Mouse (Mus musculus) spleen, embryonic (tissue): ENCODE measurements around the gene Mindy4.

ENCODE experiments used
- CTCF ChIA-PET: fragments of 350-600 bp; sonication (Branson Sonifier 250); formaldehyde crosslinking; loops from one replicate; lab custom pipeline; 2022; lab: Charles Lee

Gene Mindy4

DNA sequence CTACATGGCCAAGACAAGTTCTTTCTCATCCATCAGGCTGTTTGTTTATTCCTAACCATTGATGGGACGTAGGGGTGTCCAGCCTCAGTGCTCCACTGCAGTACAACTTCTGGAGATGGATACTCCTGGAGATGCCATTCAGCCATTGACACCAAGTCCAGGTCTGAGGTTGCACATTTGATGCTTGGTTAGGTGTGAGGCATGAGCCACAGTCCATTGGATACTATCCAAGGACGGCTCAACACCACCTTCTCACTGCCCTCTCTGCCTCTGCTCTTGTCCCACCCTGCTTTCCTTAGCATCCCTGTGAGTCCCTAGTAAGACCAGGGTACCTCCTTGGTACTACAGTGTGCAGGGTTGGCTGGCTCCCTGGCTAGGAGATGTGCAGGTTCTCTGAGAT, 96.7 kb downstream of the Mindy4 start:
- CTCF ChIA-PET, result no interaction called here

DNA sequence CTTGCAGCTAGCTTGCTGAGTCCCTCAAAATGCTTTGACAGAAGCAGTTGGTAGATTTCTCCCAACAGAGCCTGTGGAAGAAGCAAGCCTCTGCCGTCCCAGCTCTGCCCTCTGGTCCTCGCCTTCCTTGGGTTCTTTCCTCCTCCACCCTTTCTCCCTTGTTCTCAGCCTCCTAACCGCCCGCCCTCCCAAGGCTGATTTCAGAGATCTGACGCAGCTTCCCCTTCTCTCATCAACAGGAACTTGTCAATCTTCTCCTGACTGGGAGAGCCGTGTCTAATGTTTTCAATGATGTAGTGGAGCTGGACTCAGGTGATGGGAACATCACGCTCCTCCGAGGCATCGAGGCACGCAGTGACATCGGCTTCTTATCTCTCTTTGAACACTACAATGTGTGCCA, 97.5 kb downstream of the Mindy4 start:
- CTCF ChIA-PET, result interaction anchor here (0.6 kb wide), 1 partner anchor 43 kb away, joined by 3 read pairs; no protein-coding TSS in a partner anchor

DNA sequence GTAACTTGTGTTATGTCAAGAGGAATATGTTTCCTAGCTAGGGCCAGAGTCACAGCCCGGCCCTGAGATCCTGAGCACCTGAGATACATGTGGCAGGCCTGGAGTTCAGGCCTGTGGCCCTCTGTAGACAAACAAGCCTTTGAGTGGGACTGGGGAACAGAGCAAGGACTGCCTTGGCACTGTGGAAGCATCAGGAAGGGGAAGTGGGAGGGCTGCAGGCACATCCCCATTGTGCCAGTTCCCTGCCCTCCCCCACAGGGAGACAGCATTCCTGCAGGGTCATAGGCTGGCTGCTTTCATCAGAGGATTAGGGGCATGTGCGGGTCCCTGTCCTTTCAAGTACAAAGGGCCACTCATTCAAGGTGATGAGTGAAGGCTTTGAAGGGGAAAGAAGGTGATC, 107.0 kb downstream of the Mindy4 start:
- CTCF ChIA-PET, result no interaction called here

DNA sequence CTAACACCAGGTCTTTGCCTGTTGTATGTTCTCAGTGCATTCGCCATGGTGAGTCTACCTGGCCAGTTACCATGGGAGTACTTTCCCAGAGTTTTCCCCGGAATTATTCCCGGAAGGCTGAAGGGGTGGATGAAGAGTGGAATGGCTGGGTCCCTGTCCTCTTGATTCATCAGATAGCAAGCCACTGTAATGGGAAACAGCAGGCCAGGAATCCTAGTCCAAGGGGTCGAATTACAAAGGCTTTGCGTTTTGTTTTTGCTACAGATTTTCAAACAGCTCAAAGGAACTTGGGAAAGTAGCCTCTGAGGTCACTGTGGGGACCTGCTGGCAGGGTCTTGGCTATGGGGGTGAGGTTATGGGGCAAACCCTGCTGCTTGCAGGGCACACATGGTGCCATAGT, 108.8 kb downstream of the Mindy4 start:
- CTCF ChIA-PET, result no interaction called here

DNA sequence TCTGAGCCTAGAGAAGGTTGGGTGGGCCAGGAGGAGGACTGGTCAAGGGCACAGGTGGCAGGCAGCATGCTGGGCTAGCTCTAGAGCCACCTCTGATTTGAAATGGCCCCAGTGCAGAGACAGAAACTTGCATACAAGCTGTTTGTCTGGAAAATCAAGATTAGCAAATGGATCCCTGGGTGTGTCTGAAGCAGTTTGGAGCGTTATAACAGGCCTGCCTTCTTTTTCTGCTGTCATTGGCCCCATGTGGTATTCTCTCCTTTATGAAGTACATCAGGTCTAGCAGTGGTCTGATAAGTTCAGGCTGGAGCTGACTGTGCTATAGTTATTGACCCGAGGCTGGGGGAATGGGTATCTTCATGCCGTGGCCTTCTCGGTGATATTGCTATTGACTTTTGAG, 110.7 kb downstream of the Mindy4 start:
- CTCF ChIA-PET, result no interaction called here

DNA sequence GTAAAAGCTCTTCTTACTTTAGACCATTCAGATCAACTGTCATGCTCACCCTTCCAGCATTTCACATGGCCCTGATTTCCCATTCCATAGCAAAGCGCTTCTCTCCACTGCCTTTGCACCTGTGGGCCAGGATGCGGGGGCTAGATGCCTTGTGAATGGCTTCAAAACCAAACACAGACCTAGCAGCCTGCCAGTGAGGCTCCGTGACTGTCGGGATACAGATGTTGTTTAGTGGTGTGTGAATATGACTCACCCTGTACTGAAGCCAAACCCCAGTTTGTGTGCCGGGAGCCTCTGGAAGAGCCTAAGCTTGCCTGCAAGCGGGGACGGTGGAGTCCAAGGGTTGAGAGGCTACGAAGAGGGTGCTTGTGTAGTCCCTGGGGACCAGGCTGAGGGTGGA, 111.4 kb downstream of the Mindy4 start:
- CTCF ChIA-PET, result no interaction called here

DNA sequence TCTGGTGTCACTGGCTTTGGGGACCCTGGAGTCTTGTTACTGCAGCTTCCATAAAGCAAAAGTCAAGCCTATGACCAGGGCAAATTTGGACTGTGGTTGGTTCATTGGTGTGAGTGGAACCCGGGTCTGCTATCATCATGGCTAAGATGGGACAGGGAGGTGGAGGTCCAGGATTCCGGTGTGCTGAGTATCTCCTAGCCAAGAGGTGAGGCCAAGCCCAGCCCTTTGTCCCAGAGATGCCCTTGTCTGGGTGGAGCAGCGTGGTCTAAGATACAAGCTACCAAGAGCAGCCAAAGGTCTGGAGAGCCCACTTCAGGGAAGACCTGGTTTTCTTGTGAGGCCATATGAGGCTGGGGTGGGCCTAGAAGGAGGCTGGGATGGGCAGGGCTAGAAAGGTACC, 115.4 kb downstream of the Mindy4 start:
- CTCF ChIA-PET, result no interaction called here

DNA sequence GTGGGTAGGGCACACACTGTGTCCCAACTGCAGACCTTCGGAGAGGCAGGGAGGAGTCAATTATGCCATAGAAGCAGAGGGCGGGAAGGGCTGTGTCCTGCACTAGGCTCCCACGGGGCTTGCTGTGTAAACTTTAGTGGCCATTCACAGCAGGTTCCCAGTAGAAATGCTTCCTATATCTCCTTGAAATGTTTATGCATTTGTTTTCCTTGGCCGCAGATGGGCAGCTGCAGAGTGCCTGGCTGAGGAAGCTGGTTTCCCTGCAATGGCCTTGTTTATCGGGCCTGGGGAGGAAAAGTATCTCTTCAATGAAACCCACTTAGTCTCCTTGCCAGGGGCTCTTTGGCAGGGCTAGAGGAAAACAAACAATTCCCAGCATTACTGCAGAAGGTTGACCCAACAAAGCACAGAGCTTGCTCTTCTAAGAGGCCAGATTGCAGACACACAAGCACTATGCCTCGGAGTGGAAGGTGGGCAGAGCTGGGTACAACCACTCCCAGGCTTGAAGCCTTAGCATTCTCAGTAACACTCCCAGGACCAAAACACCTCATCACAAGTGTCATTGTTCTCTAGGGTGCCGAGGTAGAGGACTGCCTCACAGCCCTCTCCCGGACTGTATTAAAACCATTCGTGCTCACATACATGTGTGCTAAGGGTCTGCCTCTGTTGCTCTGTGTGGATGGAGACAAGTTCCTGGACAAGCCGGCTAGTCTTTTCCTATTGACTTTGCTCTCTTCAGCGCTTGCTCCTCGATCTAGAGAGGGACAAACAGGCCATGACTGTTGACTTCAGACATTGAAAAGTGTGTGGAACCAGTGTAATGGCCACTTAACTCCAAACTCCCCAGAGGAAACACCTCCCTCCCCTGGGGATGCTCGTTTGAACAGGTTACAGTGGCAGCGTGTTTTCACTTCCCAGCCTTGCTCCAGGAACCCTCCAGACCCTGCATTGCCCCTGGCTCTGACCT, 116.7 kb downstream of the Mindy4 start:
- CTCF ChIA-PET, result no interaction called here

DNA sequence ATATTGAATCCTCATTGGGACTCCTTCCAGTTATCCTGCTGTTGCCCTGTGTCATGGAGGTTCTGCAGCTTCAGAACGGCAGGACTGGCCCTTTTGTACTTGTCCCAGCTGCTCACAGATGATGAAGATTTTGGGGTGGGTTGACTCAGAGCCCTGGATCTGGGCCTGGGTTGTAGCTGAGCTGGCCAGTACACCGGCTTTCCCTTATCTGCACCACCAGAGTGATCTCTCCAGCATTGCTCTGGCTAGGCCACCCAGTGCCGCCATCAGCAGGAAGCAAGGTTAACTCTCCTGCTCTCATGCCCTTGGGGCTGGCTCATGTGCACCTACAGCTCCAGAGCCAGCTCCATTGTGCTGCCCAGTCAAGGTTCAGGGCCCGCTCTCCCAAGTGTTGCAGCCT, 117.7 kb downstream of the Mindy4 start:
- CTCF ChIA-PET, result no interaction called here

DNA sequence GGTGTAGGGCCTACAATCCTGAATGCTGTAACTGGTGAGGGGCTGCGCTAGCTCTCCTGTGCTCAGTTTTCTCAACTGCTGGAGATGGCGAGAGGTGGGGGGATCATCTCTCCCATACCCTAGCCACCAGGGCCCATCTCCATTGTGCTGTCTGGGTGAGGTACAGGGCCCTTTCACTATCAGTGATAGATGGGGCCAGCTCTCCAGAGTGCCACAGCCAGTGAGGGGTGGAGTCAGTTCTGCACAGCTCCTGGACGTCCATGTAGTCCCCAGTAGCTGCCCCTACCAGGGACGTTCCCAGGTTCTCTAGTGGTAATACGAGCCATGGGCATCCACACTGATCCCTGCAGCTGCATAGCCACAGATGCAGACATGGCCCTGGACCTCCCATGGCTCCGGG, 118.3 kb downstream of the Mindy4 start:
- CTCF ChIA-PET, result no interaction called here

DNA sequence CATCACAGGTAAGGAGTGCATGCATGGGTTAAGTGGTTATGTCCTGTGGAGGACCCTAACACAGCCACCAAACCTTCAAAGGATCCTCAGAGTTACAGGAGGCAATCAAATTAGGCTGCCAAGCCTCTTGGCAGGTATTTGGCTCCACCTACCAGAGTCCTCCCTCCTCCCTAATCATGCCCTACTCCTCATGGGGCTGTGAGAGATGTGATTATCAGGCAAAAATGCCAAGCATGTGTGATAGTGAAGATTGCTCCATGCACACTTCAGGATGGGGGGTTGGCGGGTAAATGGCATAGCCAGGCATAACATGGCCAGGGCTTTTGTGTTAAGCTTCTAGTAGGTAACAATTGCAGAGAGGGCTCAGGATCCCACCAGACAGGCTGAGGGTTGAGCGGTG, 119.8 kb downstream of the Mindy4 start:
- CTCF ChIA-PET, result no interaction called here

DNA sequence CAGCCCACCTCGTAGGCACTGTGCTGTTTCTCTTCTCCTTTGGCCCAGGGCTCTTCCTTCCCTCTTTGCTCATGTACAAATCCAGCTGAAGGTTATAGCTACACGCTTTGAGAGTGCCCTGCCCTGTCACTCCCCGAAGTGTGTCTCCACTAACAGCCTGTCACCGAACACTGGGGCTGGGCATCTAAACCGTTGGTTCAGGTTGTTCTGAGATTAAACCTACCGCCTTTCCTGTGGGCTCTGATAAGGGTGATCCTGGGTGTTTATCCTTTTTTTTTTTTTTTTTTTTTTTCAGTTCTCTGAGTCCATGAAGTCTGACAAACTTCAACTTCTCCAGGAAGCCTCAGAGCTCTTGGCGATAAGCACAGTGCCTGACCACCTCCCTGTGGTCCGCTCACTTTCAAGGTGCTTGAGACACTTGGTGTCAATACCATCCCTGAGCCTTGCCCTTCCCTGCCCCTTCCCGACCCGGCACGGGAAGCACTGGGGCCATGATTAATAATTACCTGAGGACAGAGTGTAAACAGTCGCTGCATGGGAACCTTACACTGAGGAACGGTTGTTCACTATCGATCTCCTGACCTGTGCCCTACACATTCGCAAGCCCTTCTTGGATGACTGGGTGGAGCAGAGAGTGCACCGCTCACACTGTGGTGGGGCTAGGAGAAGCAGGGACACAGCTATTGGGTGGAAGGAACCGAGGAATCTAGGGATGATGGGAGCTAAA, 120.9 kb downstream of the Mindy4 start:
- CTCF ChIA-PET, result no interaction called here

DNA sequence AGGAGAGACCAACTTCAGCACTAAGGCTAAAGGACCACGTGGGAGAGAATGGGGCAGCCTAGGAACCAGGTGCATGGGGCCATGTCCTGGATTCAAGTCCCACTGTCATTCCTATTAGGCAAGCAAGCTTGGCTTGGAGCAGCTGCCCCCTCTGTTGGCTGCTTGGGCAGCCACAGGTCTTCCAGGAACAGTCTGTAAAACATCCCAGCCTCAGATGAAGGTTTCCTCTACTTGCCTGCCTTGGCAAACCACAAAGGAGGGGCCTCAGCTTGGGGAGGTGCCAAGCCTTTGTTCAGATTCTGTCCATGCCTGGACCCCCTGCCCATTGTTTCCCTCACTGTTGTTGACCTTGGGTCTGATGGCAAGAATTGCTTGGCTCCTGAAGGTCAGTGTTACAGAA, 121.6 kb downstream of the Mindy4 start:
- CTCF ChIA-PET, result no interaction called here

DNA sequence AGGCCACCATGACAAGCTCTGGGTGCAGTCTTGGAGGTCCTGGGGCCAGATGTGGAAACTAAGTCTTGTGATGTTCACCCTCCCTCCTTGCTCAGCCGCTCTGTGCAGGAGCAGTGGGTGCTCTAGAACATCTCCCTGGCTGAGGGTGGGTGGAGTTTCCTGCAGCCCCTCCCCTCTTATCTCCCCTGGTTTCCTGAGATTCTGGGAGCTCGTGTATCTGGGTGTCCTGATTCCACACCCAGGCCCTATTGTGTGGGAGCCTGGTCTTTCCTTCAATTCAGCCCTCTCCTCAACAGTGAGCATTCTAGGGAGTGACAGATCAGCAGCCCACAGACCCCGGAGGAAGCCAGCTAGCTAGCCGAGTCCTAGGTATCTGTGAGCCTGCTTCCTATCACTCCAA, 123.1 kb downstream of the Mindy4 start:
- CTCF ChIA-PET, result no interaction called here

DNA sequence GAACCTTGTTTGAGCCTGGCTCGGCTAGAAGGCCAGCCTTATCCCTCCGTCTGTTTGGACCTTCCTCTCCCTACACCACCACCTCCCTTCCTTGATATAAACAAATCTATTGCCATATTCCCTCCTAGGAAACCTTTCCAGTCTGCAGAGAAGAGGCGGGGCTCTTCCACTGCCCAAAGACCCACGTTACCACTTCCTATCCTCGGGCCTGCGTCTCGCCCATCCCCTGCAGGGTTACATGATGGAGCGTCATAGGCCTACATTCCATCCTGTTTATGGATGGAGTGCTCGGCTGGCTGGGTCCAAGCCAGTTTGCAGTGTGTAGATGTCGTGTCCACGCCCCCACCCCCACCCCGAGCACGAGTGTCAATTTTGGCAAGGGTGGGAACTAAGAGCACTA, 124.1 kb downstream of the Mindy4 start:
- CTCF ChIA-PET, result no interaction called here

DNA sequence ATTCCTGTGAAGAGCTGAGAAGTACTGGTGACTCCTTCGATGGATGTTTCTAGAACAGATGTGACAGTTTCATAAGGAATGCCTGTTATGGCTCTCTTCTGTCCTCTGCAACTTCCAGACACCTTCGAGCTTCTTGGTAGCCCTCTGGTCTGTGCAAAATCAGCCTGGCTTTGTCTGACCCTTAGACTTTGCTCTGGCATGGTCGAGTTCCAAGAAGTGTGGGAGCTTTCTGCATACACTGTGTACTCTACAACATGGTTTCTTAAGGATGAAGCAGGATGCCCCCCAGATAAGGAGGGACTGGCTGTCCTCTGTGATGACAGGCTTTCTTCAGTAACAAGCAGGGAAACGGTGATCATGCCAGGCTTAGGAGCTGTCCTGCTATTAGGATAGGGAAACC, 125.0 kb downstream of the Mindy4 start:
- CTCF ChIA-PET, result no interaction called here

DNA sequence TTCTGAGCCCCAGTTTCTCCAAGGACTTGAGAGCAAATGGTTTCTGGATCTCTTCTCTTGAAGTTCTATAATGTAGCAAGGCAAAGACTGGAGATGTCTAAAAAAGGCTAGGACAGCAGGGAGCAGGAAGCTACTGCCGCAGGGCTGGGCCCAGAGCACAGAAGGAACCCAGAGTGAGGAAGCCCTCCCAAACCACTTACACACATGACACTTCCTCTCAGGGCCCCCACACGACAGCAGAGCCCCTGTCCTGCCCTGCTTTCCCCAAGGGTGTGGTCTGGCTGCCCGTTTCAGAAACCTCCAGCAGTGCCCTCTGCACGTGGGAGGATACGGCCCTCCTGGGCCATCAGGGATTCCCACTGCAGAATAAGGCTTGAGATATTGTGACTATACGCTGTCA, 128.1 kb downstream of the Mindy4 start:
- CTCF ChIA-PET, result no interaction called here

DNA sequence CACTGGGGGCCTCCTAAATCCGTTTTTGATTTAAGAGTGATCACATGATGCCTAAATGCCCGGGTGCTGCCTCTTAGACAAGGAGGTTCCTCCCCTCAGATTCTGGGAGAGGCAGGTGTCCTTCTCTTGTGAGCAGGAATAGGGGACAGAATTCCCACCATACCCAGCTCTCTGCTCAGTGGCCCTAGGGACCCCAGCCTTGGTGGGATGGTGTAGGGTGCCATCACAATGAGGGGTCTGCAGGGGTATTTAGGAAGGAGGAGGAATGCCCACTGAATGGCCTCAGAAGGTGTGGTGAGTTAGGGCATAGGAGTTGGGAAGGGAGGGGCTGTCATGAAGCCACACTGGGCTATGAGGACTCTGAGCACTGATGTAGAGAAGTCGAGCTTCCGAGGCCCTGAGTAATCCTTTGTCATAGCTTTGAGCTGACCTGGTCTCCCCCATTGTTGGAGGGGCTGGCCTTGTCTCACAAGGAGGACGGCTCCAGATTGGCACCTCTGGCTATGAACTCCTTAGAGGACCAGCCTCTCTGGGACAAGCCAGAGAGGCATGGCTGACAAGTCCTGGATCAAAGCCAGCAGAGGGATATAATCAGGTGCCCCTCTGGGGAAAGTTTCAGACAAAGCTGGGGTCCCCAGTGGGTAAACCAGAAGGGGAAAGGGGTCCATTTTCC, 129.1 kb downstream of the Mindy4 start:
- CTCF ChIA-PET, result no interaction called here

DNA sequence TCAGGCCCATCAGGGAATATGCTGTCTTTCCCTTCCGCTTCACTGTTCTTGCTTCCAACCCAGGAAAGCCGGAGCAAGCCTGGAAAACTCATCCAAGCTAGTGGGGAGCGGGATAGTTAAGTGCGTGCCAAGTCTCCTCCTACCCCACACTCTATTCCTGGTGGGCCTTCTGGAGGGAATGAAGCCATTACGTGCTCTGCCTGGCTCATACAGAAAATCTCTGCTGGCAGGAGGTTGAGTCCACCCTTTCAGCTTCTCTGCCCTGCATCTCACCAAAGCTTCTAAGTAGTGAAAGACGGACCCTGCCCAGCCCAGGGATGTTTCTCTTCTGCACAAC, 129.6 kb downstream of the Mindy4 start:
- CTCF ChIA-PET, result no interaction called here

DNA sequence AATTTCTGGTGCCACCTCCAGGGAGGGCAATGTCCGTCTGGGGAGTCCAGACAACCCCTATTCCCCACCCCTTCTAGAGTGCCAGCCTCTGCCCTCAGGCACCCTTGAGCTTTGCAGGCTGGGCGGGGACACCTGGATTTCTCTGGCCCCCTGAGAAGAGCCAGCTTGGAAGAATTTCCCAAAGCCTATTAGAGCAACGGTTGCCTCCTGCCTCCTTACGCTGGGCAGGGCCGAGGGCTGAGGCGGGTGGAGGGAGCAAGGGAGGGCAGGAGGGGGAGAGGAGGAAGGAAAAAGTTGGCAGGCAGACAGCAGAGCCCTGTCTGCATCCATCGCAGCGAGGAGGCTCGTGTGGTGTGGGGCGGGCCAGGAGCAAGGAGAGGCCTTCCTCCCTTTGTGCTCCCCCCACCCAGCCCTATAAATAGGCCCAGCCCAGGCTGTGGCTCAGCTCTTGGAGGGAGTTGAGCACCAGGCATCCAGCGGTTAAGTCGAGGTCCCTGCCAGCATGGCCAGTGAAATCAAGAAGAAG, 132.9 kb downstream of the Mindy4 start, which contains the start of gene Aqp1:
TSS of gene Aqp1 (plus strand) at position 444 of the 526 bp plus-strand sequence.
- CTCF ChIA-PET, result no interaction called here

DNA sequence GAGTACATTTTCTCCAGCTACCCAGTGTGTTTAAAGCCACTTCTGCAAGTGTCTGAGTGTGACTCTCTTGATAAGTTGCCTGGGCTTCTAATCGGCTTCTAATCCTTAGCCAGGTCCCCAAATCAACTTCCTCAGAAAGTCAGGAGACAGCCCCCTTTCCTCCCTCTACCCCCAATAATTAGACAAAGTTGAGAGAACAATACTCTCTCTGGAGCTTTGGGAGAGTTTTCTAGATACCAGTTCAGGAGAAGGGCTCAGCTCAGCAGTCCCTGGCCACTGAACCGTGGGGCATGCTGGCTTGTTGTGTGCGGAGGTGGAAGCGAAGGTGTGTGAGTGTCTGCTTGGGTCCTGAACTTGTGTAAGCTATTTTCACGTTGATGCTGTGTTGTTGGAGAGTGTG, 134.1 kb downstream of the Mindy4 start:
- CTCF ChIA-PET, result no interaction called here

DNA sequence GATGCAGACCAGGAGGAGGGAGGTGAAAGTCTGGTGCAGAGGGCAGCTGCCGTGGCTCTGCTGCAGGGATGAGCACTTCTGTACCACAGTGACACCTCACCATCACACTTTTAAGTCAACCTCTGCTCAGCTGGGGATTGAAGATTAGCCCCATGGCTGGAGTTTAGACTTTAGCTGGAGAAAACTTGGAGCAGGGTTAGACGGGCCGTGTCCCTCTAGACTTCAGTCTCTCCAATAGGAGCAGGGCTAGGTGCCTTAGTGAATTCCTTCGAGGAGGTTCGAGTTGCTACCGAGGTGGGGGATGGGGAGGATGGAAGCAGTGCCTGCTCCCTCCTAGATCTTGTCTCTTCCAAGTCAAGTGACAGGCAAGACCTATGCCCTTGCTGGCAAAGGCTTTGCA, 134.9 kb downstream of the Mindy4 start:
- CTCF ChIA-PET, result interaction anchor here (0.7 kb wide), 1 partner anchor 132 kb away, joined by 3 read pairs; no protein-coding TSS in a partner anchor
